Mouse (Mus musculus) heart, postnatal 25 days (tissue): ENCODE measurements around the gene Eif3c. TPM values are rescaled to one million over a fixed set of nuclear protein-coding genes. Genes with fewer than 3 reads are reported as not detected.
A peak's percentile ranks its signal among the peaks of the same experiment; 100 is the strongest.

Experiments
- DNase-seq: peaks from one replicate; pipeline ENCODE4 v3.0.0; 2022; ENCODE audit warnings: low spot score
- intact Hi-C: fragments of 180-260 bp; cut with DNase I; formaldehyde crosslinking; loops from one replicate; pipeline ENCODE4 v1.15.1; 2025
- total RNA-seq, 2 experiments: library from RNA; stranded (reverse); gene quantifications; 2 replicates each; pipeline ENCODE4 v1.2.3; 2021

The Eif3c gene
- total RNA-seq, 2 experiments from 2014 or later: 130 to 139 TPM

DNA sequence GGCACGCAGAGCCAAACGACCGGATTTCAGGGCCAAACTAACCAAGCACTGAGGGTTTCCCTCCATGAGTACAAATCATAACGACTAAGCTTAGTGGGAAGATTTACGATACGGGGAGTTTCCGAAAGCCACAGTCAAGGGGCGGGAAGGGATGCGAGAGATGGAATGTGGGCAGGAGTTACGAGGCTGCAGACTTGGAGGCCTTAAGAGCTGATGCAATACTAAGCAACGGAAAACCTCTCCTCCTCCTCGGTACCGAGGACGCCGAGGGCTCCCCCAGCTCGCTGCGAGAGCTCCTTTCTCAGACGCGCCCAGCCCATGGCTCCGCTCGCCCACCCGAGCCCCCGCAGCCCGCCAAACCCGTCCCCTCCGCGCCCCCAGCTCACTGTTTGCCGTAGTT is 518 bp downstream of the Eif3c start:
- intact Hi-C loops: no loop called here
- no peak for DNase-seq

DNA sequence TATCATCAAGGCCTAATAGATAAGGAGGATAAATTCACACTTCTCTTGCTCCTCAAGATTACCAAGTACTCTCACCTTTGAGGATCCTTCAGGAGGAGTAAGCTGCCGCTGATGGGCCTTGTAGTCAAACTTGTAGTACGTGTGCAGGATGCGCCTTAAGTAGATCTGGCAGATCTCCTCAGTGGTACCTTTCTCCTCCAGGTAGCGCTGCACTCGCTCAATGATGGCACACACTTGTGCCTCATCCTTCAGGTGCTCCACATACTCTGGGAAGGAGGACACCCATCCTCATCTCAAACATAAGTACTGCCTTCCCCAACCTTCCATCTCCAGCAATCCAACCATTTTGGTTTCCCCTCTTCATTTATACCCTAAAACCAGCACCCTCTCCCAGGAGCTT is 9.6 kb downstream of the Eif3c start:
- no peak for DNase-seq
- intact Hi-C loops: no loop called here

GRCm38 (mm10) chr7:126554796-126555195 is 11.4 kb downstream of the Eif3c start:
- intact Hi-C loops: no loop called here
- no peak for DNase-seq

DNA sequence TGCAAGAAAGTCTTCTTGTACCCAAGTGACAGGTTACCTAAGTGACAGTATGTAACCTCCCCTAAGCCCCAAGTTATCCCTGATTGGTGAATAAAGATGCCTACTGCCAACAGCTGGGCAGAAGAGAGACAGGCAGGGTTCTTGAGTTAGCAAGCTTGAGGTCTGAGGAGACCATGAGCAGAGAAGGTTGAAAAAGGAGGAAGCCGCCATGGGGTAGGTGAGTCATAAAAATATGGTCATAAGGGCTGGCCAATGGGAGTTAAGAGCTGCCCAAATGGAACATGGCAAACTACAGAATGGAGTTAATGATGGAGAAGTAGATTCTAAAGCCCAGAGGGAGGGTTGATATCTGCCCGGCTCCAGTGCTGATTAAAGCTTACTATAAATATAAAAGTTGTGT is 20.6 kb downstream of the Eif3c start:
- intact Hi-C loops: no loop called here
- DNase-seq: no peak

DNA sequence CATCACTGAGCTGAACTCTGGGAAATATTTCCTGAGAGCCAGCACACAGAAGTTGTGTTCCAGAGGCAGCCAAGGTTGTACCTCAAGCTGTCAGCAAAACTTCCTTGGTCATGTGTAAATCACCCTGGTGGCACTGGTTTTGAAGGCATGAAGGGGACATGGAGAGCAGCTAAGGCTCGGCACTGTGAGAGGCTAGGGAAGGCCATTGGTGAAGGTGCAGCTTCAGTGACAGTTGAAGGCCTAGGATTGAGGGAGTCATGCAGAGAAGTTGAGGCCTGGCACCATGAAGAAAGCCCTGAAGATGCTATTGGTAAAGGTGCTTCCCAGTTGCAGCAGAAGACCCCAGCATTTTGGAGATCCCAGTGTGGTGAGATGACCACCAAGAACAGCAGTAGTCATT is 24.6 kb downstream of the Eif3c start:
- intact Hi-C loops: no loop called here
- no peak for DNase-seq

DNA sequence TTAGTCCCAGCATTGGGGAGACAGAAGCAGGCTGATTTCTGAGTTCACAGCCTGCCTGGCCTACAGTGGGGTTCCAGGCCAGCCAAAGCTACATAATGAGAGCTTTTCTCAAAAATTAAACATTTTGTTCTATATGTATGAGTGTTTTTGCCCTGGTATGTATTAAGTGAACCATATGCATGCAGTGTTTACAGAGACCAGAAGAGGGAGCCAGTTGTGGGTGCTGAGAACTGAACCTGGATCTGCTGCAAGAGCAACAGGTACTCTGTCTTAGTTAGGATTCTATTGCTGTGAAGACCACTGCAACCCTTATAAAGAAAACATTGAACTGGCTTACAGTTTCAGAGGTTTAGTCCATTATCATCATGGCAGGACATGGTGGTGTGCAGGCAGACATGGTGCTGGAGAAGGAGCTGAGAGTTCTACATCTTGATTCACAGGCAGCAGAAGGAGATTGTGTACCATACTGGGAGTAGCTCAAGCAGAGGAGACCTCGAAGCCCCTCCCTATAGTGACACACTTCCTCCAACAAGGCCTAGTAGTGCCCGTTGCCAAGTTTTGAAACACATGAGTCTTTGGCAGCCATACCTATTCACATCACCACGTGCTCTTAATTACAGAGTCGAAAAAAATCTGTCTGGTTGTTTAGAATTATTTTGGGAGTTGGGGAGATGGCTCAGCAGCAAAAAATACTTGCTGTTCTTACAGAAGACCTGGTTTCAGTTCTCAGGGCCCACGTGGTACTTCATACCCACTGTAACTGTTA is 28.2 kb downstream of the Eif3c start:
- no peak for DNase-seq

DNA sequence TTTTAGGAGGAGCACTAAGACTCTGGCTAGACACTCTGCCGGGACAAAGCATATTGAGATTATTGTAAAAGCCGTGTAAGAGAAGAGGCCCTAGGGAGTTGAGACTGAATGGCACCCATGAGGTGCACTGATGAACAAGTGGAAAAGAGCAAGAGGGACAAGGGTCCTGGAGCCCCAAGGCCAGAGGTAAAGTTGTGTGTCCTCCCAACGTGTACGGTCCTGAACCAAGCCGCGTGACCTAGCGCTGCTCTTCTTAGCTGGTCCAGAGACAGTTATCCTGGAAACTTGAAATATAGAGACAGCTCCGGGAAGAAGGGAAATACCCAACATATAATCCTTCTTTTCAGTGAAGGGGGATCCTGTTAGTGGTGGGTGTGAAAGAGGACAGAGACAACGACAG is 29.7 kb downstream of the Eif3c start:
- intact Hi-C loops: no loop called here
- DNase-seq: no peak

More for the DNA sequence above, 28.2 kb downstream of the Eif3c start:
- intact Hi-C loops: no loop called here

DNA sequence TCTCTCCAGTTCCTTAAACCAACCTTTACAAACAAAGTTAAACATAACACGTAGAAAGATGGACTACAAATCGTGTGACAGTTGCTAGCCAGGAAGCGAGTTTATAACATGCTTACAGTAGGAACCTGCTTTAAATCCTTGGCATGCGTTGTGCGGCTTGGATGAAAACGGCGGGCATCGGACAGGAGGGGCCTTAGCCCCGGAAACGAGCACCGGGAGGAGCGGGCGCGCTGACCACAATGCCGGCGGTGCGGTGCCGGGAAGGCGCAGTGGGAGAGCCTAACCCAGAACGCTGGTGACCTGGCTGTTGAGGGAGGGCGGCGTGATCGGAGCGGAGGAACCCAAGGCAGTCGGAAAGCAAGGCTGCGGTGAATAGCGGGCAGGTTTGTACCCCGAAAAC is 30.4 kb downstream of the Eif3c start:
- intact Hi-C loops: no loop called here
- DNase-seq: no peak

DNA sequence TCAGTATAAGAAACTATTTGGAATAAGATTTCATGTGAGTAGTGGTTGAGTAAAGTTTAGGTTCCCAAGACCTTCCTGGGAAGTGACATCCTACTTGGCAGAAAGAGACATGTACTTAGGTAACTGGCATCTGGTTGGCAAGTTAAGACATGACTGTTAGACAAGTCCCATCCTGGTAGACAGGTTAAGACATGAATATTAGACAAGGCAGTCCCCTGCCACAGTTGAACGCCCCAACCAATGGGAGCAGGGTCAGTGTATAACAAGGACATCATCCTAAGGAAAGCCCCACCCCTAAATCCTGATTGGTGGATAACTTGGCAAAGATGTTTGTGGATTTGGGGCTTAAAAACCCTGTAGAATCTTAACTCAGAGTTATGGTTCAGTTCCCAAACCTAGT is 32.8 kb downstream of the Eif3c start:
- no peak for DNase-seq
- intact Hi-C loops: no loop called here

GRCm38 (mm10) chr7:126528166-126528577 is 38.0 kb downstream of the Eif3c start:
- intact Hi-C loops: loop anchor here (1.0 to 5.0 kb wide), 3 partner anchors 48 to 206 kb away; no protein-coding TSS in a partner anchor
- no peak for DNase-seq

DNA sequence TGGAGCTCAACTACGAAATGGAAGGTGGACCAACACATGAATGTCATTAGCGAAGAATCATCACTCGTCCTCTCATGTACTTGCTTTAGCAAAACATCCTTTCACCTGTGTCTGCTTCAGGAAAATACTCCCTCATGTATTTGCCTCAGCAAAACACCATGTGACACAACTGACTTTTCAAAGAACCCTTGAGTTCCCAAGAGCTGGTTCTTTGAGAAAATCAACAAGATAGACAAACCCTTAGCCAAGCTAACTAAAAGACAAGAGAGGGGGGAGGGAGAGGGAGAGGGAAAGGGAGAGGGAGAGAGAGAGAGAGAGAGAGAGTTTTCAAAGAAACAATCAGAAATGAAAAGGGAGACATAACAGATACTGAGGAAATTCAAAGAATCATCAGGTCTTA is 42.9 kb downstream of the Eif3c start:
- intact Hi-C loops: no loop called here
- no peak for DNase-seq

DNA sequence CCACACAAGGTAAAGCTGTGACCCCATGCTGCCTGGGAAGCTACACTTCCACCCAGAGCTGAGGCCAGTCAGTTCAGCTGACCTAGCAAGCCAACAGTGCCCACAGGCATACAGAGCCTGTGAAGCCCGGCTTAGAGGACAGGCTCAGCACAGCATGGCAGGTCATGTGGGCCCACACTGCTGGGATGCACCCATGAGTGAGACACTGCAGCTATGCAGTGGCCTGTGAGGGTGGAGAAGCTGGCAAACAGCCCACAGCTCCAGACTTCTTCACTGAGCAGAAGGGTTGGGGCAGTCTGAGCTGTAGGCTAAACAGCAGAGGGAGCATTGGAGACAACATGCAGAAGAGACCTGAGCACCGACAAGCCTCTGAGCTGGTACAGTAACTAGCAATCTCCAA is 46.7 kb downstream of the Eif3c start:
- intact Hi-C loops: no loop called here
- no peak for DNase-seq

DNA sequence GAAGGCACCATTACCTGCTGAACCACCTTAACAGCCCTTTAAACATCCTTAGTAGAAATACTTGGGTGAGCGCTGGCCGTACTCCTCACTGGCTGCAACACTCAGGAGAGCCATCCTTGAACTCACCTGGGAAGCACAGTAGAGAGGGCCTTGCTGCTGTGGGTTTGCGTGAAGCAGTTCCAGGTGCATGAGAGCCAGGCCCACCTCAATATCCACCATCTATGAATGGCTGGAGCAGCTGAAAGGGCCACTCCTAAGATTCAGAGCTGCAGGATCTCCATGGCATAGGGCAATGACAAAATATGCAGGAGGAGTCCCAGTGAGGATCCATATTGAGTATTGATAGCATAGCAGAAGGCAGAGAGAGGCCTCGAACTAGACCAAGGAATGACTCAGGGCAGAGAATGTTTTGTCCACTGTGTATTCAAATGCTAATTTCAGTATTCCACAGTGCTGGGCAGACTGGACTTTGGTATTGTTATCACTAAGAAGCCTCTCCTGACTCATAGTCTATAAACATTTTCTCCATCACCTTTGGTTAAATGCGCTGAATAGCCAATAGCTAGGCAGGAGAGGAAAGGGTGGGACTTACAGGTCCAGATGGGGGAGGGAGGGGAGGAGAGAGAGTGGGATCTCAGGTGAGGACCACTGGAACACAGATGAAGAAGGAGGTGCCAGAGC is 47.8 kb downstream of the Eif3c start:
- intact Hi-C loops: no loop called here
- no peak for DNase-seq

- DNase-seq: no peak
- intact Hi-C loops: no loop called here
Measured at GRCm38 (mm10) chr7:126511287-126511686, 54.9 kb downstream of the Eif3c start.

DNA sequence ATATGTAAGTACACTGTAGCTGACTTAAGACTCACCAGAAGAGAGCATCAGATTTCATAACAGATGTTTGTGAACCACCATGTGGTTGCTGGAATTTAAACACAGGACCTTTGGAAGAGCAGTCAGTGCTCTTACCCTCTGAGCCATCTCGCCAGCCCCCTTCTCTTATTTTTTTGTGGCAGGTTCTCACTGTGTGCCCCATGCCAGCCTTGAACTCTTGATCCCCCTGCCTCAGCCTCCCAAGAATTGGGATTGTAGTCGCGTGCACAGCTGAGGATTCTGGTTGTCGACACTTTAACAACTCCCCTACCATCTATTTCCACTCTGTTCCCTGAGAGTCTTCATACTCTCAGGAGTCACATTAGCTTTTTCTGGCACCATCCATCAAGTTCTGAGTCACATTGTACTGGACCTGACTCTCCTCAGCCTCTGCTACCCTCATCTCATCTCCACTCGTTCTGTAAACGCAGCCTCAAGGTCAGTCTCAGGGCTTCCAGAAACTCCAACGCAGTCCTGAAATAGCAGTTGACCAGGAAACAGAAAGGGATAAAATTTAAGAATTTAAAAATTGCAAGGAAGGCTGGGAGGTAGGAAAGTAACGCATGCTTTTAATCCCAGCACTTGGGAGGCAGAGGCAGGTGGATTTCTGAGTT is 59.0 kb downstream of the Eif3c start:
- intact Hi-C loops: no loop called here
- no peak for DNase-seq

GRCm38 (mm10) chr7:126504913-126505312 is 61.3 kb downstream of the Eif3c start:
- intact Hi-C loops: no loop called here
- no peak for DNase-seq

- intact Hi-C loops: loop anchor here (1.0 to 2.0 kb wide), 2 partner anchors 17 to 28 kb away; partner anchors contain the start of genes Sh2b1 and Tufm
- DNase-seq: peak; percentile 96
Measured at GRCm38 (mm10) chr7:126503273-126503878, 62.8 kb downstream of the Eif3c start, which contains the start of gene Atxn2l. TSS of gene Atxn2l (minus strand) at chr7:126503437.

GRCm38 (mm10) chr7:126502751-126503150 is 63.5 kb downstream of the Eif3c start:
- no peak for DNase-seq
- intact Hi-C loops: loop anchor here (1.0 to 2.0 kb wide), 2 partner anchors 16 to 27 kb away; partner anchors contain the start of genes Sh2b1 and Tufm

GRCm38 (mm10) chr7:126502023-126502741 is 64.0 kb downstream of the Eif3c start:
- peak; percentile 90 for DNase-seq
- intact Hi-C loops: loop anchor here (2.0 kb wide), 1 partner anchor 15 kb away; the partner anchor contains the start of gene Tufm

- no peak for DNase-seq
- intact Hi-C loops: loop anchor here (2.0 kb wide), 1 partner anchor 15 kb away; the partner anchor contains the start of gene Tufm
Measured at GRCm38 (mm10) chr7:126501684-126502022, 64.6 kb downstream of the Eif3c start.
